Mouse (Mus musculus): ENCODE results near the gene Kcnh5.

The Kcnh5 gene

GRCm38 (mm10) chr12:75176691-75177645, at the start of gene Kcnh5:
Gene Kcnh5 (minus strand): TSS chr12:75177332.
- no peak for DNase-seq (ENCODE audit: low read depth, low spot score)

DNA sequence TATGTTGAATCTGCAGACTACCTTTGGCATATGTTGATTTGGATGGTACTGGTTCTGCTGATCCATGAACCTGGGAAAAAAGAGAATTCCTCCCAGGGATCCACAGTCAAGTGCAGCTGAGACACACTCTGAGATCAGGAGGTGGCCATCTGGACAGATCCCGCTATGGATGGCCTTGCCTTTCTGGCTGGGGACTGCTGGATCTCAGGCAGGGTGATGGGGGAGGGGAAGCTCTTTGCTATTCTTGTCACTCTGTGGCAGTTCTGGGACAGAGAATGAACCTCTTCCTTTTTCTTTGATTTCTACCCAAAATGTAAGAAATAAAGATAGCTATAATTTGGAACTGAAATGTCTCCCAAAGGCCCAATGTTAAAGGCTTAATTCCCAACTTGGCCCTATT, 46.8 kb upstream of the Kcnh5 start:
- DNase-seq (ENCODE audit: low read depth, low spot score) = no peak

DNA sequence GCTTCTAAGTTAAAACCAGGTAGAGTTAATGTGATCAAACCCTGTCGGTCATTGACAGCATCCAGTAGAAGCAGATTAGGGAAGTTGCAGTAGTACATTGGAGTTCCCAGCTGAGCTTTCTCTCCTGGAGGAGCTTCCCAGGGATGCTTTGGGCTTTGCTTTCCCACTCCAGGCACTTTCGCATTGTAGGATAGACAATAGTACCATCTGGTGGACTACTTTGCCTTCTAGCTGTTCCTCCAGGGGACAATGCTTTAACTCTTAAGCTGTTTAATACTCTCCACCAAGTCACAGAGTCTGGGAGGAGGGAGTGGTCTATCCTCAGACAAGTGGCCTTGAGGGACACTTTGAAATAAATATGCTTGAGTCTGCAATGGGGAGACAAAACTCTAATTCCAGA, 12.3 kb upstream of the Kcnh5 start:
- no peak for DNase-seq (ENCODE audit: low read depth, low spot score)

GRCm38 (mm10) chr12:75182646-75183045, 5.5 kb upstream of the Kcnh5 start:
- DNase-seq (ENCODE audit: low read depth, low spot score) = no peak

DNA sequence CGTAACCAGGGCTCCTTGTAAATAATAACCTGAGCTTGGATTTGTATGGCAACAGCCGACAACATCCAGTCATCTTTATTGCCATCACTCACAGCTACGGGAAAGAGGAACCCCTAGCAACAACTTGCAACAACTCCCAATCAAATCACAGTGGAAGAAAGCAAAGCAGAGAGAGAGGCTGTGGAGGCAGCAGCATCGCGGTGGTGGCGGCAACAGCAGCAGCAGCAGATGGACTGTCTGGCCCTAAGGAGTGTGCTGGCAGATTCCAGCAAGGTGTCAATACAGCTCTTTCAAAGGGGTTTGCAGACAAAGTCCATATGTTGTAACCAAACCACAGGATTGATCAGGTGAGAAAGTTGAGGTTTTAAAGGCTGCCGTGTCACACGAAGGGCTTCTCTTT, 2.4 kb upstream of the Kcnh5 start:
- DNase-seq (ENCODE audit: low read depth, low spot score) = no peak

DNA sequence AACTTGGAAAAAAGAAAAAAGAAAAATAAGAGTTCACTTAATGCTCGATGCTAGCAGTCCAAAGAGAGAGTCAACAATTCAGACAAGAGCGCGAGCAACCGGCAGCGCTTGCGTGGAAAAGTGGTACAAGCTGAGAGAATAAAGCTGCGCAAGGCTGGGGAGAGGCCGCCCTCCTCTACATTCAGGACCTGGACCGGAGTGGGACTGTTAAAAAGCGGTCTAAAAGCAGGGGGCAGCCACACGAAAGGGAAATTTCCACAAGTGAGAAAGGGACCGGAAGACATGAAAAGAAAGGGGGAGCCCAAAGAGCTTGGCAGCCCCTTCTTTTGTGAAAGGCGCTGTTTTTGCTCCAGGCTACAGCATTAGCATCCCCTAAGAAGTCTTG, 506 bp upstream of the Kcnh5 start:
- no peak for DNase-seq (ENCODE audit: low read depth, low spot score)

GRCm38 (mm10) chr12:75175931-75176565, 1.1 kb downstream of the Kcnh5 start:
- no peak for DNase-seq (ENCODE audit: low read depth, low spot score)

- DNase-seq (ENCODE audit: low read depth, low spot score) = no peak
These were observed 6.2 kb downstream of the Kcnh5 start for GRCm38 (mm10) chr12:75170970-75171369.

DNA sequence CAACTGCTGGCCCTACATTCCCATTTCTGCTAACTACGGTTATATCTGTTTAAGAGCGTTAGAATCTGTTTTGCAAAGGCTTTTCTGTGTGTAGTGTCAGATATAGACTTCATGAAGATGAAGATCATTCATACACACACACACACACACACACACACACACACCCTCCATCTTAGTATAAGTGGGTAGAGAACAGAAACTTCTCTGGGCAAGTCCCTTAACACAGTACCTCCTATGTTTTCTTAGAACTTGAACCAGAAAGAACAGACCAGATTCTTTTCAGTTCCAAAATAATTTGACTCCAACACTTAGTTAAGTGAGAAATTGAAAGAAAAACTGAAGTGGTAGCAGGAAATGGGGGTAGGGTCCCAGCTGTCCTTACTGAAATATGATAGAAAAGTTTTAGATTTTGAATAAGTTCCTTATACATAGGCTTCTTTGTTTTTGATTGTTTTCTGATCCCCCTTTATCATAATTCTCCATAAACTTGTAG, 24.0 kb downstream of the Kcnh5 start:
- DNase-seq (ENCODE audit: low read depth, low spot score) = no peak

- DNase-seq (ENCODE audit: low read depth, low spot score) = no peak
These were observed 37.3 kb downstream of the Kcnh5 start for GRCm38 (mm10) chr12:75139792-75140191.

GRCm38 (mm10) chr12:75091921-75092320, 85.2 kb downstream of the Kcnh5 start:
- DNase-seq (ENCODE audit: low read depth, low spot score) = no peak

GRCm38 (mm10) chr12:75090957-75091356, 86.2 kb downstream of the Kcnh5 start:
- no peak for DNase-seq (ENCODE audit: low read depth, low spot score)

DNA sequence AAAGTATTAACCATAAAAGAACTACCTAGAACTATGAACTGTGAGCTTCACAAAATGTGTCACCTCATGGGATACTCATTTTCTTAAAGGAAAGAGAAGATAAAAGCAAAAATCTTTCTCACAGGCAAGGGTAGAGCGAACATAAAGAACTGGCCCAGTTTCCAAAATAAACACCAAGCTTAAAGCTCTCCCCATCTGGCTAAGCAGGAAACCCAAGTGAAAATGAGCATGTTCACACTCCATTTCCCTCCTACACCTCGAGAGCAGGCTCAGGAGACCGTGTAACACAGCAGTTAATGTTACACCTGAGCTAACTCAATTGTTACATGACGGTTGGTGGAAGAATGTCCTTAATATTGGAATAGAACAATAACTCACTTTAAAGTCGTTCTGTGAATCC, 100.0 kb downstream of the Kcnh5 start:
- no peak for DNase-seq (ENCODE audit: low read depth, low spot score)

DNA sequence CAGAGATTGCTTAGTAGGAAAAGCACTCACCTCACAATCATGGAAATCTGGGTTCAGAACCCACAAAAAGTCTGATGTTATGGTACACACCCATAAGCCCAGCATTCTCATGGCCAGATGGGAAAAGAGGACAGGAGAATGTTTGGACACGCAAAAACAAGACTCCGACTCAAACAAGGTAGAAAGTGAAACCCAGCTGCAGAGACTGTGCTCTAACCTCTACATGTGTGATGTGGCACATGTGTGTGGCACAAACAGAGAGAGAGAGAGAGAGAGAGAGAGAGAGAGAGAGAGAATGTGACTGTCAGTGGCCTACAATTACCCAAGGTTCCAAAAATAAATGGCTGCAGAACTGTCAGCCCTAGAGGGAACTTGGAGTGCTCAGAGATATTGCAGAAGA, 106.1 kb downstream of the Kcnh5 start:
- no peak for DNase-seq (ENCODE audit: low read depth, low spot score)

DNA sequence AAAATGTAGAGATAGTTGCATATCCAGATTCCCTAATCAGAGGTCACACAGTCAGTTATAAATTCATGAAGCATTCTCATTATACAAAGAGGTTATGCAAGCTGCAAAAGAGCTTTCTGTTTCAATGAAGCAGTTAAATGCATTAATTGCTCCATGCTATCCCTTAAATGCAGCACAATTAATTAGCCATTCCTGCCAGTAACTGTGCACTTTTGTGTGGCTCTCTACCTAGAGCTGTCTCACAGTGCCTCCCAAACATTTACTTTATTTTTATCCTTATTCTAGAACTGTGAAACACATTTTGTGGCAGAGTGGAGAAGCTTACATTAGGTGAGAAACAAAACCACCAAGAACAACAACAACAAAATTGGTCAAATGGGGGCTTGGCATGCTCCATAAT, 114.6 kb downstream of the Kcnh5 start:
- DNase-seq (ENCODE audit: low read depth, low spot score) = no peak

- no peak for DNase-seq (ENCODE audit: low read depth, low spot score)
These were observed 115.4 kb downstream of the Kcnh5 start for GRCm38 (mm10) chr12:75061731-75062130.

- DNase-seq (ENCODE audit: low read depth, low spot score) = no peak
These were observed 123.4 kb downstream of the Kcnh5 start for GRCm38 (mm10) chr12:75053731-75054130.

DNA sequence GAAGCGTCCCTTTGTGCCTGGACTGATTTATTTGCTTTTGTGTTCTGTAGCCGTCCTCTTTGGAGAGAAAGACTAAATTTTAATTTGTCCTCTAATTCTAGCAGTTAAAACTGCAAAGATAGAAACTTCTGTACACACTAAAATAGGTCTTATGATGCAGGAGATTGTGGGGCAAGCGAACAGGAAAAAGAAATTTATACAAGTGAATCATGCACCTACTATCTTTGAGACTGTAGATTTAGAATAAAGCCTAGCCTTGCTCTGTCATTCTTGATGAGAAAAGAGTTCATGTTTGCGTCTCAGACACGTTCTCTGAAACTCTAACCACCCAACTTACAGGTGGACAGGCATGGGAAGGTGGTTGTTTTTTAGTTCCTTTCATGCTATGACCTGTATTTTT, 140.4 kb downstream of the Kcnh5 start:
- DNase-seq (ENCODE audit: low read depth, low spot score) = no peak

DNA sequence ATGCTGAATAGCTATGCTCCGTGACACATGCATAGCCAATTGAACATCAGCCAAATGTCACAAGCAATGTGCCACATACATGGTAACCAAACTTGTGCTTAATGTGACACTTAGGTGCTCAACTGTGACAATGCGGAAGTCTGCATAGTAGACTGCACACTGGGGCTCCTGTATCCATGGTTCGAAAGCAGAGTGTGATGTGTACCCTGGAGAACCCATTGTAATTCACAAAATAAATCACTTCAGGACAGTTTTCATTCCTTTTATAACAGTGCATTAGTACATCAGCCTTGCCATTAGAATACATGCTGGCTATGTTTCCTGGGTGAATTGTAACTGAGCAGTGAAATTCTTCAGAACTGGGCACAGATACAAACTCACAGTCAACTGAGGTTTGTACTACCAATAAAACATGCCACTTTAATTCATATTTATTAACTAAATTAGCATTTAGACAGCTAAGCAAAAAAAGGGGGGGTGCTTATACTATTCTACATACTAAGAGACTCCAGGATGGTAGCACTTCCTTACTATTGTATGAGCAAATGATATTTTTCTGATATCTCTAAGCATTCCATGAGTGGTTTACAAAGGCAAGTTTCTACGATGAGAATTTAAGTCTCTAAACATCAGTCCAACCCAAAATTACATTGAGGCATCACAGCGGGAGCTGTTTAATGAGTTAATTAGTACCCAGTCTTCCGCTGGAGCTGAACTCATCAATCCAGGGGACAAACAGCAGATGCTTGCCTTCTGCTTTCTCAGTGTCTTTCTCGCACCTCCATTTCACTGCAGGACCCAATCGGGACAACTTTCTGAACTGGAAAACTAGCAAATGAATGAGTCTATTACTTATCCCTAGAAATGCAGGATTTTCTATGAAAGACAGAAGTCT, 144.9 kb downstream of the Kcnh5 start:
- DNase-seq (ENCODE audit: low read depth, low spot score) = no peak

DNA sequence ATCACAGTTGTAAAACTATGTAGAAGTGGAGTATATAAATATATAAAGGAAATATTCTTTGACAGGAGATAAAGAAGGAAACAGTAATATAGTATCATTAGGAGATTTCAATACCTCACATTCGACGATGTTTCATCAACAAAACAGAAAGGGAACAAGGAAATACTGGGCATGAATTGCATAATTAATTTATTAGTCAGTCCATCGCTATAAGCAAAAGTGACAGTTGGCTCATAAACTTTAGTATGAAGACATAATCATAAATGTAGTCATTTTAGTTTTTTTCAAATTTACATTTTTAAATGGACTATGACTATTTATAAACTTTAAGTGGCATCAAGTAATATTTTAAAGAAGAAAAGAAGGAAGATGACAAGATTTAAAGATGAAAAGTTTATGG, 205.9 kb downstream of the Kcnh5 start:
- DNase-seq (ENCODE audit: low read depth, low spot score) = no peak

DNA sequence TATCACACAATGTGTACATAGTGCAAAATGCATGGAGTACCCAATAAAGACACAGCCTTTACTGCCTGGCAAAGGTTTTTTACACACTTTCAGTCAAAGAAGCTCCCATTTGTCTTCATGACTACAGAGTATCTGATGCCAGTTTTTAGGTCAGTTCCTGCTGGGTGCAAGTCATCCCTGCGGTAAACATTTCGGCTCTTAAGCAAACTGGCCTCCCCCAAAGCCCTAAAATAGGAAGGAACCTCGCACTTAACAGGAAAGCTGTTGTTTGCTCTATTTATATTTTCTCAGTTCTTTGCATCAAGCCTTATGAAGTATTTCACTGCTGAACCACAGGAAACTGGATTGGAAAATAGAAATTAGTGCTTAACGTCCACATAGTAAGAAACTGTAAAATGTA, 207.7 kb downstream of the Kcnh5 start:
- DNase-seq (ENCODE audit: low read depth, low spot score) = no peak

- no peak for DNase-seq (ENCODE audit: low read depth, low spot score)
These were observed 210.9 kb downstream of the Kcnh5 start for GRCm38 (mm10) chr12:74966266-74966665.
